Mouse (Mus musculus): ENCODE data around the gene Asic4. TPM values are rescaled to one million over a fixed set of nuclear protein-coding genes. Genes with fewer than 3 reads are reported as not detected.

The Asic4 gene
- total RNA-seq, 2 experiments from 2014 or later: 13.2 to 15.7 TPM

DNA sequence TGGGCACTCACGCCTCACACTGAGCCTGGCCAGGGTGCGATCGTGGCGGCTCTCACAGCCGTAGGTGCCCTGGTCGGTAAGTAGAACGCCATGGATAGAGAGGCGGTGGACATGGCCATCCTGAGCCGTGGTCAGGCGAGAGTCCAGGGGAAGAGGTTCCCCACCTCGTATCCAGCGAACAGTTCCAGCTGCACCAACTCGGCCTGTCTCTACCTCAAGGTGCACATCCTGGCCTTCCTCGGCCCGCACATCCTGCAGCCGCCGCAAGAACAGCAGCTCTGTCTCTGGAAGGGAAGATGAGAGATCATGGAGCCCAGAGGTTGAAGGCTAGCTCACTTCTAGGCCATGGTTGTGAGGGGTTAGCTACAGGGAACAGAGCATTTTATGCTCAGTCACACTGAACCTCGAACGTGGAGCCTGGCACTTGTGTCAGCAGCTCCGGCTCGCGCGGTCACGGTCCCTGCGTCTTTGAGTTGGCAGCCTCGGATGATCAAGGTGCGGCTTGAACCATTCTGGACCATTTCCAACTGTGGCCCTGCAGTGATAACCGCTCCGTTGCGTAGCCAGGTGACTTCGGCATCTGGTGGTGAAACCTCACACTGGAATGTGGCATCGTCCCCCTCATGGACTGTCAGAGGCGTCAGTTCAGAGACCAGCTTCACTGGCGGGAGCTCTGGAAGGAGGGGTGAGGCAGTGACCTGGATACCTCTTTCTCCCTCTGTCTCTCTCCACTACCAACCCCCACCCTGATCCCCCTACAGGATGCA, 40.7 kb downstream of the Asic4 start:
- DNase-seq (ENCODE audit: low spot score in 2 of 2): no peak
- intact Hi-C loops (cut with DNase I): no loop called here

DNA sequence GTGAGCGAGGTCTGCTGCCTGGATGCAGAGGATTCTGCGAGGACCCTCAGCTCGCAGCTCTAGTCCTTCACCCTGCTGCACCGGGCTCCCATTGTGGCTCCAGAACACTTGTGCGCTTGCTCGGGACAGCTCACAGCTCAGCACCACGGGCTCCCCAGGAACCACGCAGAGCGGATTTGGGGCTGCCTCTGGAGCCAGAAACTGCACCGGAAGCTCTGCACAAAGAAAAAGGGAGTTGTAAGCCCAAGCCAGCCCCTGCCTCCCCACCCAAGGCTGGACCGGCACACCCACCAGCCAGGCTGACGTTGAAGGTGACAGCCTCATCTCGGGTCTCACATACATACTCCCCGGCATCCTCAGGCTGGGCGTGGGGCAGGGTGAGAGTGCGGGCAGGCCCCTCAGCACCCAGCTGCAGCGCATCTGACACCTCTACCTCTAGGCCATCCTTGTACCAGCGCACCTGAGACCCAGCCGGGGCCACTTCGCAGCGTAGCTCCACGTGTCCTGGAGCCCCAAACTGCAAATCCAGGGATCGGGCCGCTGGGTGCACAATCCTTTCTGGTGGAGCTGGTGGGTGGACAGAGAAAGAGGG, 42.4 kb downstream of the Asic4 start:
- intact Hi-C loops (cut with DNase I): no loop called here
- DNase-seq (ENCODE audit: low spot score in 2 of 2): no peak

DNA sequence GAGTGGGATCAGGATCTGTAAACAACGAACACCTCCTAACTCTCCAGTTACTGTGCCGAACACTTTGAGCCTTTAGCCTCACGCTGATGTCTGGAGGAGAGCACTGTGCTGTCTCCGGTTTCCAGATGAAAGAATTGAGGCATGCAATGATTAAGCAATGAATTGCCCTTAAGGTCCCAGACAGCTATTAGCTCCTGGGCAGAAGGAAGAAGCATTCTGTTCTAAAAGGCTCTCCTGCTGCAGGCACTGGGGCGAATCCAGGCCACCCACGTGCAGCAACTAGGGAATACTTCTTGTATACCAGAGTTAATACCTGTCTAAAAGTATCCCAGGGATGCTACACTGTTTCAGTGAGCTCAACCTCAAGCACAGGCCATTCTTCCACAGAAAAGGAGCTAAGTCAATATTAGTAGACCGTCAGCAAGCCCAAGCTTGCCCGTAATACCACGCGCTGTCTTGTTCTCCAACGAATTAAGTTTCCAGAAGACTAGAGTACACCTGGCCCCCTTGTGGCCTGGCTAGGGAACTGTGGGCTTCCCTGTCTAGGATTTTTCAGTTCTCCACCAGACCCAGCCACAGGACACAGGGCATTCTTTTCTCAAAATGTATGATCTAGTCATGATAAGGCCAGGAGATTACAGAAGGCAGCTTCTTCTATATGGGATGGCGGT, 44.8 kb downstream of the Asic4 start:
- intact Hi-C loops (cut with DNase I): no loop called here
- DNase-seq (ENCODE audit: low spot score in 2 of 2): no peak

DNA sequence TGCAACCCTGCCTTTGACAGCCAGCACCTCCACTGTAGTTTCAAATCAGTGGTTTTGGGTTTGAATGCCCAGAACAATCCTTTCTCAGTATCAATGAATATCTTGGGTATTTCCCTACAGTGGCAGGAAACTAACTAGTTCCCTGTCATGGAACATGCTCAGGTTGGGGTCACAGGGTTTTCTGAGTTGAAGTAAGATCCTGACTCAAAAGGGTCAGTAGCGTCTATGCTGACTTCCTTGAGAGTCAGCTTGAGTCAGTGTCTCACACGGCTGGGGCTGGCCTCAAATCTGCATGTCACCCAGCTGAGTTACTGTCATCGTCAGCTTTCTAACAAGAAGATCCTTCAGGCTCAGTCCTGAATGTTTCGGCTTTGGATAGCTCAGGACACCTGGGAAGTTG, 48.7 kb downstream of the Asic4 start:
- DNase-seq (ENCODE audit: low spot score in 2 of 2): no peak
- intact Hi-C loops (cut with DNase I): no loop called here

DNA sequence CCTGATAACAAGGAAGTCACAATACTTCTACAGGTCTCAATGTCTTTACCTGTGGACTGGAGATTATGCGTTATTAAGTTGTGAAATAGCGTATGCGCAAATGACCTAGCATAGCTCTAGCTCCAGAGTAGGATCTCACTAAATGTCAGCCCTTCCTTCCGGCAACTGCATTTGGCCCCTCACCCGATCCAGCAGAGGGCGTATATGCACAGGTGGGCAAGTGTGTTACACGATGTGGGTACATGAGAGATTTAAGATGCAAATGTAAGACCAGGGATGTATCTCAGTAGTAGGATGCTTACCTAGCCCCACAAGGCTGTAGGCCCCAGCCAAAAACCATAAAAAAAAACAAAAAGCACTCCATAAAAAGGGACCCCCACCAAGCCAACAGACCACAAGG, 49.2 kb downstream of the Asic4 start:
- intact Hi-C loops (cut with DNase I): no loop called here
- DNase-seq (ENCODE audit: low spot score in 2 of 2): no peak

DNA sequence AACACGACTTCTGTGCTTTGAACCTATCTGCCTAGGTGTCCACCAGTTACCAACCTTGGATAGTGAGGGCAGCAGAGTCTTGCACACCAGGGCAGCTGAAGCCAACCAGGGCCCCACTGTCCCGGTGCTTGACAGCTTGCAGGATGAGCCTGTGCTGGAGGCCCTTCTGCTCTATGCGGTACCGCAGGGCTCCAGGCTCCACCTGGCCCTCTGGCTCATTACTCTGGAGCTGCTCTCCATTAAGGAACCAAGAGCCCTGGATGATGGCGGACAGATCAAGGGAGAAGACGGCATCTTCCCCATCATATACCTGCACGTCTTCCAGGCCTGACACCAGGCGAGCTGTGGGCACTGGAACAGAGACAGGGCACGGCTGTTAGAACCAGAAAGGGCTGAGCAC, 51.7 kb downstream of the Asic4 start:
- DNase-seq (ENCODE audit: low spot score in 2 of 2): no peak

DNA sequence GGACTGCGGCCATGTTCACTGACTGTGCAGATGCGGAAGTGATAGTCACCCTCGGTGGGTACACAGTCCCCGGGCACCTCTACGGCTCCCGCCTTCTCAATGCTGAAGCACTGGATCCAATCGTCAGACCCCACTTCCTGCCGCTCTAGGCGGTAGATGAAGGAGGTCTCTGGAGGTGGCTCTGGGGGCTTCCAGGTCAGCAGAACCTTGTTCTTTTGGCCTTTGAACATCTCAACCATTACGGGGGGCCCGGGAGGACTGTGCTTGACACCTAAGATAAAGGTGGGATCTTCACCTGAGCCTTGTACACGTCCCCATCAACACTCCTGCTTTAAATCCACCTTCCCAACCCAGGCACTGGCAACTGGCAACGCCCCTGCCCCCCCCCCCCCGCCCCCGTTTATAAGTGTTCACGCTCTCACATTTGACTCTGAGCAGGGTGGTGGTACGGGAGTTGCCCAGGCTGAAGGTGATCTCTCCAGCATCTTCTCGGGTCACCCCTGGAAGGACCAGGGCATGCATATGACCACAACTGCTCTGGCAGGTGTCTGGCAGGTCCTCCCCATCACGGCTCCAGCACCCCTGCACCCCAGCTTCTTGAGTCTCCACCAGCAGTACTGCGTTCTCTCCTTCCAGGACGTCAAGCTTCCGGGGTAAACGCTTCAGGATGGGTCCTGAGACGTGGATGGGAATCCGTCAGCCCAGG, 52.9 kb downstream of the Asic4 start:
- intact Hi-C loops (cut with DNase I): no loop called here

More for the DNA sequence above, 51.7 kb downstream of the Asic4 start:
- intact Hi-C loops (cut with DNase I): no loop called here

DNA sequence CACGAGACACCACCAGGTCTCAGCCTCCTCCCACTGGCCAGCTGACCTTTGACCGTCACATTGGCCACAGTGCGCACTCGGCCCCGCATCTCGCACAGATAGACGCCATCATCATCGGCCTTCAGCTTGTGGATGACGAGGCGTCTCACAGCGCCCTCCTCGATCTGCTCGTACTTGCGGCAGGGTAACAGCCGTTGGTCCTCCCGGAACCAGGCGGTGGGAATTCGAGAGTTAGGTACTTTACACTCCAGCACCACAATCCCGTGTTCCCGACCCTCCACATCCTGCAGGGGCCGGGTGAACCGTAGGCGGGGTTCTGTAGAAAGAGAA, 53.4 kb downstream of the Asic4 start:
- no peak for DNase-seq (ENCODE audit: low spot score in 2 of 2)
- intact Hi-C loops (cut with DNase I): no loop called here

More for the DNA sequence above, 52.9 kb downstream of the Asic4 start:
- no peak for DNase-seq (ENCODE audit: low spot score in 2 of 2)

DNA sequence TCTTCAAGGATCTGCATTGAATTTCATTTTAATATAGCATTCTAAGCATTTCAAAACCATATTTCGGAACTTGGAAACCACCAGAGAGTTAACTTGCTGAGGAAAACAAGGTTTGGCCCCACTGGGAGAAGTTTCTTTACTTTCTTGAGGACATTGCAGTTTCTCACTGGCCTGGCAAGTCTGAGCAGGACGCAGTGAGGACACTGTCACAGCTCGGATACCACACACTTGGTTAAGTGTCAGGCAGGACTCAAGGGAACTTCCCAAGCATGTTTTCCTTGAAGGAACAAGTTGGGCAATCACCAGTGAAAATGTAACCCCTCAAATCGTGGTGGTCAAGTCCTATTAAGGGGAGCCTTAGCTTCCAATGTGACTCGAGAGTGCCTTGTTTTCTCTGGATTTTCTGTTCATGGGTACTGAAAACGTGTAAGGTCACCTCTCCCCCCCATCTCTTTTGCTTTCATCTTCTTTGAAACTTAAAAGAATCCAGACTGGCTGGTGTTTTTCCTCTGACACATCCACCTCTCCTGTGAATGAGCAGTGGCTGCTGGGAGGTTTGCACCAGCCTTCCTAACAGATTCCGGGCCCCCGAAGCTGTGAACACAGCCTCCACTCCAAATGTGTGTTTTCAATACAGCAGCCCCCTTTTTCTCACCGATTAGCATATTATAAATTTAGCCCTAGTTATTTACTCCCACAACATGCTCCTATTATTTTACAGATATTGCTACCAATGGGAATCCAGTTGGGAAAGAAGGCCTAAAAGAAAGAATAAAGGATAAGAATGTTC, 54.2 kb downstream of the Asic4 start:
- intact Hi-C loops (cut with DNase I): loop anchor here (1.0 to 5.0 kb wide), 3 partner anchors 23 to 83 kb away; partner anchors contain the start of gene Slc4a3
- DNase-seq (ENCODE audit: low spot score in 2 of 2): no peak

DNA sequence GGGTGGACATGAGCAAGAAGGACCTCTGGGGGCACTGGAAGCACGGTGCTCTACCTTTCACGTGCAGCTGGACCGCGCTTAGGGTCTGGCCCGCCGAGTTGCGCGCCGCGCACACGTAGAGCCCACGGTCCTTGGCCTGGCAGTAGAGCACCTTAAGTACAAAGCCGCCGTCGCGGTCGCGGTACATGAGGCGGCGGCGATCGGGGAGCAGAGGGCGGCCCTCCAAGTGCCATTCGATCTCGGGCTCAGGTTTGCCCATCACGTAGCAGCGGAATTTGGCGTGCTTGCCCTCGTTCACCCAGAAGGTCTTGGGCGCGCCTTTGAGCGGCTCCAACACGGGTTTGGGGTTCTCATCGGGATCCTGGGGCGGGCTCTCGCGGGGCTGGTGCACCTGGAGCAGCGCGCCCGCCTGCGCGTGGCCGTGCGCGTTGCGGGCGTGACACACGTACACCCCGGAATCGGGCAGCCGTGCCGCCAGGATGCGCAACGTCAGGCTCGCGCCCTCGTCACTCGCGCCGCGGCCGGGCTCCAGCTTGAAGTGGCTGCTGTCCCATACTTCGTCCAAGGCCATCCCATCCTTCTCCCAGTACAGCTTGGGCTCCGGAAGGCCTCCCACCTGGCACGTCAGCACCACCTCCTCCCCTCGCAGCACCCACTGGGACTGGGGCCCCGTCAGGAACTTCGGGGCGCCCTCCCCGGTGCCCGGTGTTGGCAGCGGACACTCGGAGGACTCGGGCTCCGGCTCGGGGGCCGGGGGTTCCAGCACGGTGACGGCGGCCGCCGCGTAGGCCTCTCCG, 55.1 kb downstream of the Asic4 start:
- intact Hi-C loops (cut with DNase I): loop anchor here (5.0 kb wide), 2 partner anchors 42 to 82 kb away; partner anchors contain the start of gene Slc4a3
- peak; percentile 85 to 90 for DNase-seq (ENCODE audit: low spot score in 2 of 2)

DNA sequence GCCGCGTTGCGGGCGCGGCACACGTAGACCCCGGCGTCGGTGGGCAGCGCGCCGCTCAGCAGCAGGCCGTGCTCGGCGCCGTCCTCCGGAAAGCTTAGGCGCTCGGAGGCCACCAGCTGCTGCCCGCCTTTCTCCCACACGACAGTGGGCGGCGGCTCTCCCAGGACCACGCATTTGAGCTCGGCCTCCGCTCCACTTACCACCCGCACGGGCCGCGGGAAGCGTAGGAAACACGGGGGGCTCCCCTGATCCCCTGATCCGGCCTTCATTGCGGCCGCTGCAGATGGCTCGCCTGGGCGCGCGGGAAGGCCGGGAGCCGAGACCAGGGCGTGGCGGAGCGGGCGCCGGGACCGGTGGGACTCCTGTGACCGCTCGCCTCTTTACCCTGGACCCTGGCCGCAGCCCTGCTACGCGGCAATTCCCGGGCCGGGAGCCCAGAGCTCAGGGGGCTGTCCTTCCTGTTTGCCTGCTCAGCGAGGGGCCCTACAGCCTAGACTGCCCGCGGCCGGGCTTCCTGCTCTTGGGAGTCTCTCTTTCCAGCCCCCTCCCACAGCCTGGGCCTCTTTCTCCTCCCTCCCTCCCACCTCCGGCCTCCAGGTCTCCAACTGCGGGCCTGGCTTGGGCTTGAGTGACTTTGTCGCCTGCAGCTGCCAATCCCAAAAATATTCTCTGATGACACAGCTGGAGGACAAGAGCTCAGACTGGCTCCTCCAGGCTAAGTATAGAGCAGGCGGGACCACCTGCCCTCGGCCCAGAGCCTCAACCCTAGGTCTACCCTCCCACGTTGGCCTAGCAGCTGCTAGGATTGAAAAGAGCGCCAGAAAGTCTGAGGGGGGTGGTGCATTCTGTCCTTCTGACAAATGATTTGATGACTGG, 56.0 kb downstream of the Asic4 start, which contains the start of gene Obsl1:
Gene Obsl1 (minus strand): TSS at position 497 of the 876 bp plus-strand sequence.
- peak; percentile 41 to 56 for DNase-seq (ENCODE audit: low spot score in 2 of 2)
- intact Hi-C loops (cut with DNase I): loop anchor here (5.0 kb wide), 2 partner anchors 41 to 81 kb away; partner anchors contain the start of gene Slc4a3

DNA sequence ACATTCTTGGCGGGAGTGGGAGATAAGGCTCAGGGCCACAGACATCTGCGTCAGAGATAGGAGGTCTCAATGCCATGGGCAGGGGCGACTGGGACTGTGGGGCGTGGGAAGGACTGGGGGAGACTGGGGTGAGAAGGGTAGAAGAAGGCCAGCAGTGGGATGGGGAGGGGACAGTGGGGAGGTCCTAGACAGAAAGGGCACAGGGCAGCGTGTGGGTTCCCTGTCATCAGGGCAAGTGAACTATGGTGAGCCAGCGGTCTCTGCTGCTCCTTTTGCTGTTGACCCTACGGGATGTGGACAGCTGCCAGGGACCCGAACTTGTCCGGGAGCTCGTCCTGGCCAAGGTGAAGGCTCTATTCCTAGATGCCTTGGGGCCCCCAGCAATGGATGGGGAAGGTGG, 56.8 kb downstream of the Asic4 start, which contains the start of gene Inha:
Gene Inha (plus strand): TSS at position 72 of the 400 bp plus-strand sequence.
- DNase-seq (ENCODE audit: low spot score in 2 of 2): no peak
- intact Hi-C loops (cut with DNase I): loop anchor here (5.0 kb wide), 2 partner anchors 40 to 80 kb away; partner anchors contain the start of gene Slc4a3

DNA sequence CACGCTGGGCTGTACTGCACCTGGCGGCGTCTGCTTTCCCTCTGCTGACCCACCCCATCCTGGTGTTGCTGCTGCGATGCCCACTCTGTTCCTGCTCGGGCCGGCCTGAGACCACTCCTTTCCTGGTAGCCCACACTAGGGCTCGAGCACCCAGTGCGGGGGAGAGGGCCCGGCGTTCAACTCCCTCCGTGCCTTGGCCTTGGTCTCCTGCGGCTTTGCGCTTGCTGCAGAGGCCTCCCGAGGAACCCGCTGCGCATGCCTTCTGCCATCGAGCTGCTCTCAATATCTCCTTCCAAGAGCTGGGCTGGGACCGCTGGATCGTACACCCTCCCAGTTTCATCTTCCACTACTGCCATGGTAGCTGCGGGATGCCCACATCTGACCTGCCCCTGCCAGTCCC, 59.4 kb downstream of the Asic4 start:
- DNase-seq (ENCODE audit: low spot score in 2 of 2): no peak
- intact Hi-C loops (cut with DNase I): loop anchor here (5.0 kb wide), 2 partner anchors 38 to 78 kb away; partner anchors contain the start of gene Slc4a3

DNA sequence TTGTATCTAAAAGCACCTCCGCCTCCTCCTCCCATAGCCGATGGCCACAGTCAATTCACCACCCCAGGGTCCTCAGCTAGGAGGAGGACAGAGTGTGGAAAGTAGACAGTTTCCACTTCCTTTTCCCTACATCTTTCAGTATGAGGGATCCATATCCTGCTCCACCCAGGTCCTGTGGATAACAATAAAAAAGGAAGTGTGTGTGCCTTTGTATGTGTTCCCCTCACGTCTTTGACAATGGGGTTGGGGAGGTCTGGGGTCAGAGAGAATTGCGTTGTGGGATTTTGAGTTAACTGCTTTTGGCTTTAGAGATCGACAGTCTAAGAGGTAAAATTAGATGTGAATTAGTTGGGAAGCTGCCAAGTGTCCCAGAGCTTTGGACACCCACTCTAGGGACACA, 59.9 kb downstream of the Asic4 start:
- intact Hi-C loops (cut with DNase I): no loop called here
- DNase-seq (ENCODE audit: low spot score in 2 of 2): no peak

DNA sequence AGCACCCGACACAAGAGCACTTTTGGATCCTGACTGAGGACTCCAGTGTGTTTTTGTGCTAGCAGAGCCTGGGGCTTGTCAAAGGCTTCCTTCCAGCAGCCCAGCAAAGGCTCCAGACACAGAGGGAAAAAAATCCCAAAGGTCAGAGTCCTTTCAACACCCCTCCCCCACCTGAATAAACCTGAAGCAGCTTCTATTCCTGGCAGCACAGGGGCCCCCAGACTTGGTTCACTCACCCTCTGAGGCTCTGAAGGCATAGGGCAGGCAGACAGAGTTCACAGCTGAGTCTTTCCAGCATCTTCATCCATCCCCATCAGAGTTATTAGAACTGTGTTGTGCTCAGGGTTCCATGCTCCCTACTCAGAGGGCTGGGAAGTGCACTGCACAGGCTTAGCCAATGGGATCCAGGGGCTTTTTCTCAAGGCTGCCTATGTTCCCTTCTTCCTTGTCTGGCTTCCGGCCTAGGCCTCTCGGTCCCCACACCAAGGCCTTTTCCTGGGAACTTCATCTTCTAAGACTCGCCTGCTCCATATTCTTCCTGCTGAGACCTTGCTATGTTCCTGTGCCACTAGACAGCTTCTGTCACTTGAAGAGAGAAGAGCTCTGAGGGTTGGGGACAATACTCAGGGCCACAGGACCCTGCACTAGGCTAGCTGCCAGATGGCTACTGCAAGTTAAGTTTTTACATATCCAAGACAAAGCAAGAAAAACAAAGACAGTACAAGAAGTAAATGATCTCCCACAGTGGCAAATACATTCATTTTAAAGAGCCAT, 61.4 kb downstream of the Asic4 start:
- intact Hi-C loops (cut with DNase I): no loop called here
- DNase-seq (ENCODE audit: low spot score in 2 of 2): no peak

DNA sequence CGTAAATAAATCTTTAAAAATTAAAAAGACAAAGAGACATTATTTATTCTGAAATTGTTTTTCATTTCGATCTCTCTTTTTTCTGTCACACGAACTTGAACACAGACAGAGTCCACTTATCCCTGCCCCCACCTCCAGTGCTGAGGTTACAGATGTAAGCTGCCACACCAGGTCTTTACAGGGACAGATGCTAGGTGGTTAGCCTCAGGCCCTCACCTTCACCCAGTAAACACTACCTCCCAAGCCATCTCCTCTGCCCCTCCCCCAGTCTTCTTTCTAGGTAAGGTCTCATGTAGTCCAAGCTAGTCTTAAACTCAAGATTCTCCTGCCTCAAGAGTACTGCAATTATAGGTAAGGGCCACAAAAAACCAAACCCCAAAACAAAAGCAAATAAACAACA, 62.3 kb downstream of the Asic4 start:
- DNase-seq (ENCODE audit: low spot score in 2 of 2): no peak
- intact Hi-C loops (cut with DNase I): no loop called here

All from left cerebral cortex, postnatal 36 days (tissue).